ENCODE assay signal across 14 mouse cellular contexts in the genomic region with DNA sequence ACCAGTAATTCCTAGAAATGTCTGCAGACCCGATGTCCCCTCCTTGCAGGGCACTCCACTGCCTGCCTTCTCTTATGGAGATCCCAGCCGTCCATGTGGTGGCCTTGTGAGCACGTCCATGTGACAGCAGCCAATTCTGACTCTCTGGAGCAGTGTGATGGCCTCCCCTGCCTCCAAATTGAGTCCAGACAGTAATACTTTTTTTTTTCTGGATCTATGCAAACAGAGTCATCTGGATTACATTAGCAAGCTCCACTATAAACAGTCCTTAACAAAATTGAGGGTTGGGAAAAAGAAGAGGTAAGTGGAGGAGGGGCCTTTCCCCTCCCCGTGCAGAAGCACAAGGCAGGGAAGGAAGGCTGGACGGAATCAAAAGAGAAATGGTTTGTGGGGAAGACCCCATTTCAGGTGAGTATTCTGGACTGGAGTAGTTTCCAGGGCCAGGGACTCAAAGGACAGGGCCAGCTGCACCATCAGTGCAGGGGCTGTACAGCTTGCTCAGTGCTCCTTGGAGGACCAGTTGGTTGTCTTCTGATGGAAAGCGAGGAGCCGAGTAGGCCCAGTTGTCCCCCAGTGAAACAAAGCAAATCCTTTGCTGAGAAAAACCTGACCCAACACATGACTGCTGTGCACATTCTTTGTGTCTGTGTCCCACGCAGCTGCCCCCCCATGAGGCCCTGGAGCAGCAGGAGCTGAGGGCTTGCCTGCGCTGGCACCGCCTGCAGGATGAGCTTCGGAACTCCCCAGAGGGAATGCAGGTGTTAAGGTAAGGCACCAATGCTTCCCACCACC.
DNase-seq lines count a peak whose midpoint lies in the region; ATAC-seq lines count a peak whose summit lies in the region.
"Had no signal": no experiment of that assay in that cellular context is flagged by ENCODE, and none has a peak within 500 bp of the region (broad histone marks: within the 10 kb centered on the region; RNA-seq: fewer than 3 reads in every experiment).

No protein-coding gene starts in this region.

- 0 out of 2 replicates have a peak overlapping the region, but pooled peaks have one; percentile 25 for H3K27ac ChIP-seq in hindbrain, embryonic 11.5 days (ENCODE audit: low read depth, low read length)
- H3K27ac ChIP-seq in hindbrain, embryonic 14.5 days = no peak overlapping the region
- H3K27ac ChIP-seq in embryonic facial prominence, embryonic 12.5 days = peak overlapping the region; percentile 97

- no peak overlapping the region for H3K4me2 ChIP-seq in hindbrain, embryonic 11.5 days (replicated peaks; ENCODE audit: low read depth, low read length)
- no peak overlapping the region for H3K4me2 ChIP-seq in hindbrain, embryonic 14.5 days (replicated peaks)
- H3K4me2 ChIP-seq in embryonic facial prominence, embryonic 12.5 days (replicated peaks) = peak overlapping the region; percentile 36

- H3K4me3 ChIP-seq in hindbrain, embryonic 11.5 days (ENCODE audit: low read depth, low read length) = no peak overlapping the region
- H3K4me3 ChIP-seq in hindbrain, embryonic 14.5 days (replicated peaks; ENCODE audit: low read length) = no peak overlapping the region
- no peak overlapping the region for H3K4me3 ChIP-seq in embryonic facial prominence, embryonic 12.5 days
- H3K4me3 ChIP-seq: erythroblast, embryonic 14.5 days had no signal

- ATAC-seq in hindbrain, embryonic 11.5 days (ENCODE audit: low FRiP score) = peak; percentile 44; the same call in 1 of the 2 replicates
- ATAC-seq in hindbrain, embryonic 14.5 days (ENCODE audit: low FRiP score) = no peak
- peak; percentile 79 for ATAC-seq in embryonic facial prominence, embryonic 12.5 days (ENCODE audit: insufficient number of reproducible peaks, insufficient read depth, low FRiP score, low TSS enrichment)
- ATAC-seq: inflammation-experienced regulatory T-cells, adult 6 months; liver, postnatal 0 days had no signal

- 57% methylated on average over 11 of the region's 11 CpGs for WGBS in hindbrain, embryonic 11.5 days
- 57% methylated on average over 11 of the region's 11 CpGs for WGBS in hindbrain, embryonic 14.5 days
- WGBS in embryonic facial prominence, embryonic 12.5 days = 23% methylated on average over 11 of the region's 11 CpGs

- no peaks in the 10 kb centered on the region for H3K36me3 ChIP-seq in hindbrain, embryonic 11.5 days (ENCODE audit: control insufficient read depth, insufficient read depth, low read length)
- H3K36me3 ChIP-seq in hindbrain, embryonic 14.5 days (replicated peaks; ENCODE audit: control insufficient read depth, insufficient read depth) = no peaks in the 10 kb centered on the region
- H3K36me3 ChIP-seq in embryonic facial prominence, embryonic 12.5 days = no peaks in the 10 kb centered on the region

- no peaks in the 10 kb centered on the region for H3K9me3 ChIP-seq in hindbrain, embryonic 11.5 days (ENCODE audit: control insufficient read depth, low read length)
- no peaks in the 10 kb centered on the region for H3K9me3 ChIP-seq in hindbrain, embryonic 14.5 days (ENCODE audit: control insufficient read depth, low read length)
- H3K9me3 ChIP-seq in embryonic facial prominence, embryonic 12.5 days = no peaks in the 10 kb centered on the region

- no peak overlapping the region for H3K9ac ChIP-seq in hindbrain, embryonic 11.5 days (ENCODE audit: low read depth, low read length)
- no peak overlapping the region for H3K9ac ChIP-seq in hindbrain, embryonic 14.5 days
- H3K9ac ChIP-seq in embryonic facial prominence, embryonic 12.5 days = no peak overlapping the region
- H3K9ac ChIP-seq: liver, postnatal 0 days had no signal

- H3K4me1 ChIP-seq in hindbrain, embryonic 11.5 days (replicated peaks; ENCODE audit: control insufficient read depth, insufficient read depth, low read length) = 0 out of 2 replicates have a peak, but pooled peaks cover 2% of the 10 kb centered on the region
- peaks cover 10% of the 10 kb centered on the region for H3K4me1 ChIP-seq in hindbrain, embryonic 14.5 days (replicated peaks; ENCODE audit: control insufficient read depth, insufficient read depth, low read length)
- H3K4me1 ChIP-seq in embryonic facial prominence, embryonic 12.5 days = peaks cover 32% of the 10 kb centered on the region

- peak; percentile 32 for DNase-seq in hindbrain, embryonic 11.5 days (ENCODE audit: low spot score)
- no peak for DNase-seq in hindbrain, embryonic 14.5 days (ENCODE audit: low spot score)
- DNase-seq in NIH3T3 (ENCODE audit: low read depth) = peak; percentile 58
- DNase-seq in mesoderm, embryonic 11.5 days (ENCODE audit: low read depth, low spot score) = peak; percentile 47
- no peak for DNase-seq in left cerebral cortex, adult 9 months (ENCODE audit: low spot score in 2 of 2)
- no peak for DNase-seq in adrenal gland, postnatal 25 days
- DNase-seq in yolk sac, embryonic 10.5 days (ENCODE audit: low spot score) = no peak
- DNase-seq: liver, postnatal 0 days; right cerebral cortex, postnatal 25 days; thymus, adult 18-20 months had no signal

- no peaks in the 10 kb centered on the region for H3K27me3 ChIP-seq in hindbrain, embryonic 11.5 days (ENCODE audit: control insufficient read depth, insufficient read depth, low read length)
- H3K27me3 ChIP-seq in hindbrain, embryonic 14.5 days (ENCODE audit: control insufficient read depth, insufficient read depth, low read length) = no peaks in the 10 kb centered on the region
- no peaks in the 10 kb centered on the region for H3K27me3 ChIP-seq in embryonic facial prominence, embryonic 12.5 days
- H3K27me3 ChIP-seq: CH12.LX had no signal

Comparison
In these comparisons a context has a peak if more than half of its experiments do, and no peak if none do; other contexts are left out.
1. DNase-seq: peak in hindbrain, embryonic 11.5 days (single experiment), NIH3T3 (single experiment) and mesoderm, embryonic 11.5 days (single experiment); none in hindbrain, embryonic 14.5 days (single experiment), left cerebral cortex, adult 9 months (0 of 2), adrenal gland, postnatal 25 days (single experiment) and yolk sac, embryonic 10.5 days (single experiment).